In genomic region chr13:21781021-21781555, GRCm38 (mm10) we compare ENCODE assay signal across 8 mouse cellular contexts. TPM values are rescaled to one million over a fixed set of nuclear protein-coding genes. Genes with fewer than 3 reads are reported as not detected.
DNase-seq lines count a peak whose midpoint lies in the region; ATAC-seq and TF ChIP-seq lines count a peak whose summit lies in the region.

No protein-coding gene starts in this region.

- 35% methylated on average over 6 of the region's 6 CpGs for WGBS in lung, embryonic 14.5 days
- 52% methylated on average over 6 of the region's 6 CpGs for WGBS in lung, adult 2 months
- WGBS in intestine, embryonic 16.5 days: 44% methylated on average over 6 of the region's 6 CpGs
- WGBS in neural tube, embryonic 13.5 days: 50% methylated on average over 6 of the region's 6 CpGs

- peak overlapping the region; percentile 99 for H3K9ac ChIP-seq in lung, embryonic 14.5 days
- 0 out of 2 replicates have a peak overlapping the region, but pooled peaks have one; percentile 80 for H3K9ac ChIP-seq in intestine, embryonic 16.5 days (ENCODE audit: low read depth, low read length)
- no peak overlapping the region for H3K9ac ChIP-seq in neural tube, embryonic 13.5 days

- H3K4me2 ChIP-seq in lung, embryonic 14.5 days: peak overlapping the region; percentile 88
- H3K4me2 ChIP-seq in intestine, embryonic 16.5 days (ENCODE audit: low read depth, low read length): peak overlapping the region; percentile 84; the same call in 1 of the 2 replicates
- H3K4me2 ChIP-seq in neural tube, embryonic 13.5 days: peak overlapping the region; percentile 94

- H3K4me3 ChIP-seq in lung, embryonic 14.5 days (ENCODE audit: low read depth, low read length): peak overlapping the region; percentile 70
- H3K4me3 ChIP-seq in lung, adult 2 months (replicated peaks; ENCODE audit: extremely low read depth, low read depth, low read length): no peak overlapping the region
- H3K4me3 ChIP-seq in intestine, embryonic 16.5 days (ENCODE audit: low read length): peak overlapping the region; percentile 57
- H3K4me3 ChIP-seq in neural tube, embryonic 13.5 days: peak overlapping the region; percentile 54; the same call in 1 of the 2 replicates

- ATAC-seq in lung, embryonic 14.5 days (ENCODE audit: insufficient read depth): no peak
- no peak for ATAC-seq in intestine, embryonic 16.5 days
- ATAC-seq in neural tube, embryonic 13.5 days (ENCODE audit: low read depth): no peak

- H3K27ac ChIP-seq in lung, embryonic 14.5 days (ENCODE audit: low read depth): peak overlapping the region; percentile 100
- H3K27ac ChIP-seq in intestine, embryonic 16.5 days (ENCODE audit: low read length): peak overlapping the region; percentile 94
- no peak overlapping the region for H3K27ac ChIP-seq in neural tube, embryonic 13.5 days (replicated peaks)

- H3K4me1 ChIP-seq in lung, embryonic 14.5 days (ENCODE audit: insufficient read depth): peaks cover 7% of the 10 kb centered on the region; the same call in 1 of the 2 replicates
- H3K4me1 ChIP-seq in lung, adult 2 months (ENCODE audit: control insufficient read depth, insufficient read depth, low read length): peaks cover 10% of the 10 kb centered on the region
- H3K4me1 ChIP-seq in intestine, embryonic 16.5 days (ENCODE audit: control insufficient read depth, insufficient read depth, low read length): peaks cover 15% of the 10 kb centered on the region
- H3K4me1 ChIP-seq in neural tube, embryonic 13.5 days (replicated peaks): peaks cover 50% of the 10 kb centered on the region

- no peaks in the 10 kb centered on the region for H3K9me3 ChIP-seq in lung, embryonic 14.5 days (ENCODE audit: low read depth, low read length)
- H3K9me3 ChIP-seq in intestine, embryonic 16.5 days (ENCODE audit: control insufficient read depth, low read length): no peaks in the 10 kb centered on the region
- no peaks in the 10 kb centered on the region for H3K9me3 ChIP-seq in neural tube, embryonic 13.5 days

- peak; percentile 11 for DNase-seq in lung, embryonic 14.5 days
- DNase-seq in lung, adult 2 months: no peak
- DNase-seq in embryo, embryonic 9.5 days (ENCODE audit: extremely low spot score): peak; percentile 50
- no peak for DNase-seq in cerebellum, postnatal 25 days
- DNase-seq in layer of hippocampus, adult 8-10 months (ENCODE audit: low spot score in 2 of 2): no peak
- DNase-seq in gastrocnemius, postnatal 14 days: no peak

- H3K27me3 ChIP-seq in lung, embryonic 14.5 days (ENCODE audit: insufficient read depth, low read length): no peaks in the 10 kb centered on the region
- no peaks in the 10 kb centered on the region for H3K27me3 ChIP-seq in intestine, embryonic 16.5 days (replicated peaks; ENCODE audit: control insufficient read depth, insufficient read depth, low read length)
- no peaks in the 10 kb centered on the region for H3K27me3 ChIP-seq in neural tube, embryonic 13.5 days

- intact Hi-C loops in gastrocnemius, postnatal 14 days (cut with DNase I; ENCODE audit: low total_unique reads): no loop called here

- TF ChIP-seq CTCF in lung, embryonic 14.5 days (IDR thresholded peaks at IDR 0.05; ENCODE audit: low read depth): no peak
- no peak for TF ChIP-seq CTCF in lung, adult 2 months (IDR thresholded peaks at IDR 0.05; ENCODE audit: insufficient read depth, low read length)

- no peaks in the 10 kb centered on the region for H3K36me3 ChIP-seq in lung, embryonic 14.5 days (ENCODE audit: insufficient read depth)
- H3K36me3 ChIP-seq in intestine, embryonic 16.5 days (ENCODE audit: control insufficient read depth, insufficient read depth, low read length): no peaks in the 10 kb centered on the region
- no peaks in the 10 kb centered on the region for H3K36me3 ChIP-seq in neural tube, embryonic 13.5 days

- TF ChIP-seq POLR2A in lung, adult 2 months (IDR thresholded peaks at IDR 0.05; ENCODE audit: borderline replicate concordance, extremely low read depth, low read depth, low read length): no peak

RNA-seq across cellular contexts. Expression of gene Hist1h1b, which starts 0.7 kb away (rescaled TPM):
- polyA plus RNA-seq in lung, embryonic 14.5 days (2014; fragmentation: Nextera tagmentation; extraction: Ambion mirVana): 18.5 and 19.7 TPM in 2 replicates
- polyA plus RNA-seq in lung, adult 2 months (2012; rRNA removed): 0.41 and 0.57 TPM in 2 replicates
- polyA plus RNA-seq in intestine, embryonic 16.5 days (2015; fragmentation: Nextera tagmentation; extraction: Ambion mirVana): 10.0 and 14.9 TPM in 2 replicates
- 3.2 and 5.8 TPM in 2 replicates for polyA plus RNA-seq in neural tube, embryonic 13.5 days (2015; fragmentation: Nextera tagmentation; extraction: Ambion mirVana)
- total RNA-seq in layer of hippocampus, adult 8-10 months (2022): 1 to 10 TPM; 3.8 to 6.5 (median 5.9) TPM
- 10 to 100 TPM; 49.0 to 49.9 TPM for total RNA-seq in gastrocnemius, postnatal 14 days (2021)

RNA-seq across cellular contexts. Expression of gene Hist1h3i, which starts 2.1 kb away (rescaled TPM):
- 237 and 252 TPM in 2 replicates for polyA plus RNA-seq in lung, embryonic 14.5 days (2014; fragmentation: Nextera tagmentation; extraction: Ambion mirVana)
- polyA plus RNA-seq in lung, adult 2 months (2012; rRNA removed): 3.3 and 8.0 TPM in 2 replicates
- 53.6 and 66.8 TPM in 2 replicates for polyA plus RNA-seq in intestine, embryonic 16.5 days (2015; fragmentation: Nextera tagmentation; extraction: Ambion mirVana)
- 32.1 and 33.9 TPM in 2 replicates for polyA plus RNA-seq in neural tube, embryonic 13.5 days (2015; fragmentation: Nextera tagmentation; extraction: Ambion mirVana)
- total RNA-seq in layer of hippocampus, adult 8-10 months (2022): 10 to 100 TPM; 32.9 to 72.6 (median 47.3) TPM
- 10 to 100 TPM; 87.1 to 98.9 TPM for total RNA-seq in gastrocnemius, postnatal 14 days (2021)

RNA-seq across cellular contexts. Expression of gene Hist1h2an, which starts 5.9 kb away (rescaled TPM):
- polyA plus RNA-seq in lung, embryonic 14.5 days (2014; fragmentation: Nextera tagmentation; extraction: Ambion mirVana): 7.2 and 8.9 TPM in 2 replicates
- polyA plus RNA-seq in lung, adult 2 months (2012; rRNA removed): 1.1 and 1.4 TPM in 2 replicates
- polyA plus RNA-seq in intestine, embryonic 16.5 days (2015; fragmentation: Nextera tagmentation; extraction: Ambion mirVana): 3.8 and 4.1 TPM in 2 replicates
- not detected in 2 replicates for polyA plus RNA-seq in neural tube, embryonic 13.5 days (2015; fragmentation: Nextera tagmentation; extraction: Ambion mirVana)
- 1 to 10 TPM in 1 of 4 experiments, not detected in 3; 3.2 TPM for total RNA-seq in layer of hippocampus, adult 8-10 months (2022)
- 10 to 100 TPM in 1 of 2 experiments, 1 to 10 TPM in 1; 7.8 to 10.7 TPM for total RNA-seq in gastrocnemius, postnatal 14 days (2021)

RNA-seq across cellular contexts. Expression of gene Hist1h2bp, which starts 6.2 kb away (rescaled TPM):
- 2.0 and 3.4 TPM in 2 replicates for polyA plus RNA-seq in lung, embryonic 14.5 days (2014; fragmentation: Nextera tagmentation; extraction: Ambion mirVana)
- not detected in 2 replicates for polyA plus RNA-seq in lung, adult 2 months (2012; rRNA removed)
- 1.5 and 1.7 TPM in 2 replicates for polyA plus RNA-seq in intestine, embryonic 16.5 days (2015; fragmentation: Nextera tagmentation; extraction: Ambion mirVana)
- polyA plus RNA-seq in neural tube, embryonic 13.5 days (2015; fragmentation: Nextera tagmentation; extraction: Ambion mirVana): 0.52 and 1.4 TPM in 2 replicates
- total RNA-seq in layer of hippocampus, adult 8-10 months (2022): 10 to 100 TPM in 1 of 4 experiments, 1 to 10 TPM in 3; 3.1 to 11.6 (median 5.9) TPM
- 10 to 100 TPM; 32.1 to 32.8 TPM for total RNA-seq in gastrocnemius, postnatal 14 days (2021)

RNA-seq across cellular contexts. Expression of gene Hist1h2bn, which starts 27.2 kb away (rescaled TPM):
- 2.0 and 3.1 TPM in 2 replicates for polyA plus RNA-seq in lung, embryonic 14.5 days (2014; fragmentation: Nextera tagmentation; extraction: Ambion mirVana)
- 2.4 and 4.2 TPM in 2 replicates for polyA plus RNA-seq in lung, adult 2 months (2012; rRNA removed)
- 1.9 and 2.5 TPM in 2 replicates for polyA plus RNA-seq in intestine, embryonic 16.5 days (2015; fragmentation: Nextera tagmentation; extraction: Ambion mirVana)
- 0.73 and 1.1 TPM in 2 replicates for polyA plus RNA-seq in neural tube, embryonic 13.5 days (2015; fragmentation: Nextera tagmentation; extraction: Ambion mirVana)
- 1 to 10 TPM in 3 of 4 experiments, not detected in 1; 6.6 to 9.1 (median 8.4) TPM for total RNA-seq in layer of hippocampus, adult 8-10 months (2022)
- total RNA-seq in gastrocnemius, postnatal 14 days (2021): 10 to 100 TPM; 39.6 to 49.3 TPM

Comparison
In these comparisons a context has a peak if more than half of its experiments do, and no peak if none do; other contexts are left out.
1. DNase-seq: peak in lung, embryonic 14.5 days (single experiment) and embryo, embryonic 9.5 days (single experiment); none in lung, adult 2 months (single experiment), cerebellum, postnatal 25 days (0 of 2), layer of hippocampus, adult 8-10 months (0 of 2) and gastrocnemius, postnatal 14 days (single experiment).
2. Peak in every context shown above with its lines, with median percentiles within 50 percentile points of each other: H3K4me2 ChIP-seq.